Mouse (Mus musculus) liver, adult 2 months (tissue): Measurements from ENCODE around the gene Evx2.

Experiments
- CTCF ChIP-seq: fragments of 200-500 bp; IDR thresholded peaks from 2 replicates; pipeline ENCODE4 v1.5.1; 2011; ENCODE audit warnings: low read depth, low read length, control low read depth
- POLR2A ChIP-seq: fragments of 200-500 bp; IDR thresholded peaks from 2 replicates; pipeline ENCODE4 v1.6.1; 2011; ENCODE audit warnings: low read length, control low read depth; ENCODE audit not compliant: insufficient read depth; ENCODE audit errors: extremely low read depth

- TF ChIP-seq POLR2A: no peak
- TF ChIP-seq CTCF: peak; percentile 29; the same call in 1 of the 2 replicates
Observed at GRCm38 (mm10) chr2:74655420-74655781, 4.0 kb downstream of the Evx2 start.
